In the genomic region with DNA sequence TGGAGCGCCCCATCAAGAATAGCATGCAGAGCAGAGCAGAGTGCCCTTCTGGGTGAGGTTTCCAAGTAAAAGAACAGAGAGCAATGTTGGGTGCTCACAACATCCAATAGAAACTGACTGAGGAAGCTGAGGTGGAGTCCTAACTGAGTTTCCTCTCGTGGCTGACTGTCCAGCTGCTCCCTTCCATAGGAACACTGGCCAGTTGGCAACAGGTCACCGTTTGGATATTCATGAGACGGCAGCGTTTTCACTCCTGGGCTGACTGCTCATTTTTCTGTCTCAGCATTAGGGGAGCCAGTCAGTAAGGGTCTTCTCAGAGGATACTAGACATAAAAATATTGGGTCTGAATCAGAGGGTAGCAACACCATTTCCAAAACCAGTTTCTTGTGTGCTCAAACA, we compare ENCODE assay signal across 18 mouse cellular contexts. TPM values are rescaled to one million over a fixed set of nuclear protein-coding genes. Genes with fewer than 3 reads are reported as not detected.
DNase-seq lines count a peak whose midpoint lies in the region; ATAC-seq and TF ChIP-seq lines count a peak whose summit lies in the region.
"Had no signal": no experiment of that assay in that cellular context is flagged by ENCODE, and none has a peak within 500 bp of the region (broad histone marks: within the 10 kb centered on the region; RNA-seq: fewer than 3 reads in every experiment).

No protein-coding gene starts in this region.

- no peak for TF ChIP-seq CTCF in hindbrain, postnatal 0 days (IDR thresholded peaks at IDR 0.05; ENCODE audit: low read depth)
- no peak for TF ChIP-seq CTCF in gastrocnemius, adult 2 months (IDR thresholded peaks at IDR 0.05)

- intact Hi-C loops in gastrocnemius, adult 2 months (cut with DNase I): no loop called here
- intact Hi-C loops in gastrocnemius, postnatal 14 days (cut with DNase I; ENCODE audit: low total_unique reads): no loop called here

- H3K9me3 ChIP-seq in hindbrain, postnatal 0 days (ENCODE audit: low read length): no peaks in the 10 kb centered on the region
- no peaks in the 10 kb centered on the region for H3K9me3 ChIP-seq in hindbrain, embryonic 11.5 days (ENCODE audit: control insufficient read depth, low read length)
- H3K9me3 ChIP-seq: forebrain, embryonic 12.5 days; limb, embryonic 15.5 days; liver, embryonic 15.5 days; midbrain, embryonic 13.5 days had no signal

- no peak overlapping the region for H3K4me2 ChIP-seq in hindbrain, postnatal 0 days (ENCODE audit: low read depth, low read length)
- no peak overlapping the region for H3K4me2 ChIP-seq in hindbrain, embryonic 11.5 days (replicated peaks; ENCODE audit: low read depth, low read length)
- H3K4me2 ChIP-seq: forebrain, embryonic 12.5 days; limb, embryonic 15.5 days; liver, embryonic 15.5 days; midbrain, embryonic 13.5 days had no signal

- ATAC-seq in hindbrain, postnatal 0 days: no peak
- no peak for ATAC-seq in hindbrain, embryonic 11.5 days (ENCODE audit: low FRiP score)
- ATAC-seq: lung, postnatal 0 days; midbrain, embryonic 13.5 days had no signal

- H3K4me3 ChIP-seq in hindbrain, postnatal 0 days (ENCODE audit: low read length): no peak overlapping the region
- no peak overlapping the region for H3K4me3 ChIP-seq in hindbrain, embryonic 11.5 days (ENCODE audit: low read depth, low read length)
- no peak overlapping the region for H3K4me3 ChIP-seq in gastrocnemius, adult 2 months
- H3K4me3 ChIP-seq: forebrain, embryonic 12.5 days; limb, embryonic 15.5 days; liver, embryonic 15.5 days; midbrain, embryonic 13.5 days had no signal

- H3K27ac ChIP-seq in hindbrain, postnatal 0 days: peak overlapping the region; percentile 15; the same call in 1 of the 2 replicates
- H3K27ac ChIP-seq in hindbrain, embryonic 11.5 days (ENCODE audit: low read depth, low read length): no peak overlapping the region
- peak overlapping the region; percentile 41; the same call in 1 of the 2 replicates for H3K27ac ChIP-seq in gastrocnemius, adult 2 months
- H3K27ac ChIP-seq: forebrain, embryonic 12.5 days; kidney, postnatal 0 days; limb, embryonic 15.5 days; liver, embryonic 15.5 days; midbrain, embryonic 13.5 days had no signal

- peaks cover 14% of the 10 kb centered on the region; the same call in 1 of the 2 replicates for H3K4me1 ChIP-seq in hindbrain, postnatal 0 days (ENCODE audit: insufficient read depth, low read length)
- H3K4me1 ChIP-seq in hindbrain, embryonic 11.5 days (replicated peaks; ENCODE audit: control insufficient read depth, insufficient read depth, low read length): no peaks in the 10 kb centered on the region

- 43% methylated on average over 5 of the region's 5 CpGs for WGBS in hindbrain, postnatal 0 days
- 78% methylated on average over 5 of the region's 5 CpGs for WGBS in hindbrain, embryonic 11.5 days

- peak; percentile 43 for DNase-seq in gastrocnemius, adult 18-20 months (ENCODE audit: low spot score)
- DNase-seq in gastrocnemius, adult 8-10 months (ENCODE audit: low spot score in 2 of 2): no peak
- DNase-seq in hindbrain, postnatal 0 days (ENCODE audit: low spot score): peak; percentile 49
- no peak for DNase-seq in hindbrain, embryonic 11.5 days (ENCODE audit: low spot score)
- DNase-seq in gastrocnemius, adult 2 months: peak; percentile 61
- peak; percentile 53 for DNase-seq in gastrocnemius, postnatal 14 days
- DNase-seq in kidney, adult 11 months: no peak
- DNase-seq: kidney, adult 18-20 months; layer of hippocampus, postnatal 36 days; right cerebral cortex, postnatal 14 days; spleen, adult 18-20 months had no signal

- H3K9ac ChIP-seq in hindbrain, postnatal 0 days (replicated peaks; ENCODE audit: low read length): no peak overlapping the region
- H3K9ac ChIP-seq in hindbrain, embryonic 11.5 days (ENCODE audit: low read depth, low read length): no peak overlapping the region
- H3K9ac ChIP-seq: forebrain, embryonic 12.5 days; limb, embryonic 15.5 days; liver, embryonic 15.5 days; midbrain, embryonic 13.5 days had no signal

- no peaks in the 10 kb centered on the region for H3K36me3 ChIP-seq in hindbrain, postnatal 0 days (ENCODE audit: insufficient read depth, low read length)
- no peaks in the 10 kb centered on the region for H3K36me3 ChIP-seq in hindbrain, embryonic 11.5 days (ENCODE audit: control insufficient read depth, insufficient read depth, low read length)
- H3K36me3 ChIP-seq: forebrain, embryonic 12.5 days; limb, embryonic 15.5 days; liver, embryonic 15.5 days; midbrain, embryonic 13.5 days had no signal

- no peaks in the 10 kb centered on the region for H3K27me3 ChIP-seq in hindbrain, postnatal 0 days (ENCODE audit: insufficient read depth, low read length)
- no peaks in the 10 kb centered on the region for H3K27me3 ChIP-seq in hindbrain, embryonic 11.5 days (ENCODE audit: control insufficient read depth, insufficient read depth, low read length)
- H3K27me3 ChIP-seq: forebrain, embryonic 12.5 days; limb, embryonic 15.5 days; liver, embryonic 15.5 days; midbrain, embryonic 13.5 days had no signal

RNA-seq across cellular contexts. Expression of a gene that starts 43.2 kb away (rescaled TPM):
- total RNA-seq in gastrocnemius, adult 18-20 months (2021): under 1 TPM in 1 of 2 experiments, not detected in 1; 0.14 TPM
- not detected for total RNA-seq in gastrocnemius, adult 8-10 months (2022)
- 0.18 TPM in 1 of 2 replicates, not detected in the other for total RNA-seq in hindbrain, postnatal 0 days (2014; rRNA removed)
- 0.54 and 0.58 TPM in 2 replicates for polyA plus RNA-seq in hindbrain, postnatal 0 days (2015; fragmentation: Nextera tagmentation; extraction: Ambion mirVana)
- polyA plus RNA-seq in hindbrain, embryonic 11.5 days (2014; fragmentation: Nextera tagmentation; extraction: Ambion mirVana): 0.43 and 1.2 TPM in 2 replicates
- total RNA-seq in gastrocnemius, adult 2 months (2021): under 1 TPM; 0.15 to 0.20 TPM
- under 1 TPM in 1 of 2 experiments, not detected in 1; 0.21 TPM for total RNA-seq in gastrocnemius, postnatal 14 days (2021)
- total RNA-seq: left cerebral cortex, postnatal 25 days had no signal

RNA-seq across cellular contexts. Expression of a gene that starts 43.6 kb away (rescaled TPM):
- 10 to 100 TPM; 65.0 to 70.0 TPM for total RNA-seq in gastrocnemius, adult 18-20 months (2021)
- 10 to 100 TPM; 70.9 to 77.9 (median 76.1) TPM for total RNA-seq in gastrocnemius, adult 8-10 months (2022)
- total RNA-seq in hindbrain, postnatal 0 days (2014; rRNA removed): 57.3 and 66.7 TPM in 2 replicates
- polyA plus RNA-seq in hindbrain, postnatal 0 days (2015; fragmentation: Nextera tagmentation; extraction: Ambion mirVana): 63.0 and 63.6 TPM in 2 replicates
- polyA plus RNA-seq in hindbrain, embryonic 11.5 days (2014; fragmentation: Nextera tagmentation; extraction: Ambion mirVana): 40.8 and 43.9 TPM in 2 replicates
- total RNA-seq in gastrocnemius, adult 2 months (2021): 10 to 100 TPM; 64.3 to 67.9 TPM
- 10 to 100 TPM; 54.4 to 57.1 TPM for total RNA-seq in gastrocnemius, postnatal 14 days (2021)

Comparison
In these comparisons a context has a peak if more than half of its experiments do, and no peak if none do; other contexts are left out.
1. DNase-seq: peak in gastrocnemius, adult 18-20 months (single experiment), hindbrain, postnatal 0 days (single experiment), gastrocnemius, adult 2 months (single experiment) and gastrocnemius, postnatal 14 days (single experiment); none in gastrocnemius, adult 8-10 months (0 of 2), hindbrain, embryonic 11.5 days (single experiment) and kidney, adult 11 months (single experiment).